Mouse (Mus musculus) lung, embryonic 16.5 days (tissue): ENCODE measurements around the gene Caap1. TPM values are rescaled to one million over a fixed set of nuclear protein-coding genes. Genes with fewer than 3 reads are reported as not detected.

ENCODE experiments used
- polyA plus RNA-seq: library from polyadenylated mRNA; unstranded; fragments of >200 nt; fragmentation: Nextera tagmentation; extraction: Ambion mirVana; gene quantifications from 2 replicates; pipeline ENCODE4 v1.2.1, GENCODE M21; 2015

Gene Caap1
- polyA plus RNA-seq, 1 experiment from 2014 or later, result 16.9 TPM

Other genes with a start within 250 kb of the Caap1 start
- 0.63 TPM in 1 of 2 replicates, not detected in the other for gene Gm10306, start 250 bp downstream of the Caap1 start, polyA plus RNA-seq
- 56.2 and 56.9 TPM in 2 replicates for gene Plaa, start 46.4 kb upstream of the Caap1 start, polyA plus RNA-seq
- 28.8 and 32.5 TPM in 2 replicates for gene Ift74, start 57.7 kb upstream of the Caap1 start, polyA plus RNA-seq
- gene Lrrc19, start 93.3 kb upstream of the Caap1 start, polyA plus RNA-seq, result 0.36 and 0.39 TPM in 2 replicates
- gene Tek, start 182.5 kb upstream of the Caap1 start, polyA plus RNA-seq, result 44.6 and 49.5 TPM in 2 replicates